Mouse (Mus musculus): Measurements from ENCODE around the gene Trim41. TPM values are rescaled to one million over a fixed set of nuclear protein-coding genes. Genes with fewer than 3 reads are reported as not detected.
"Not testable (repeated sequence)": the region's sequence is repeated elsewhere in the genome, so short reads cannot be mapped to it uniquely, and the experiment has no call there.

The Trim41 gene
- polyA plus RNA-seq, 1 experiment from 2014 or later = 5.0 TPM

DNA sequence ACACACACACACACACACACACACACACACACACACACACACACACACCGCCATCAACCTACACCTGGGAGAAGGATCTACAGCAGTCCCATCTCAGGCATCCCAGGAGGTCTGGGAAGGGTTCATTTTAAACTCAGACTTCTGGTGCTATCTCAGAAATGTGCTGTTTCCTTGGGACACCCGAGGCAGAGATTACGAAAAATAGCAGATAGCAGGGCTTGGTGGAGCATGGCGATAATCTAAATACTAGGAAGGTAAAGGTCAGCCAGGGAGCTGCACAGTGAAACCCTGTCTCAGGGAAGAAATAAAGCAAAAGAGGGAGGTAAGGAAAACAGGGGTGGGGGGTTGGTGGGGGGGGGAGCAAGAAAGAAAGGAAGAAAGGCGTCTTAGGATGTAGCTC is 19.9 kb downstream of the Trim41 start:
- no peak overlapping the region for H3K9ac ChIP-seq
- ATAC-seq (ENCODE audit: insufficient read depth, low FRiP score, low read depth) = no peak
- H3K4me3 ChIP-seq (replicated peaks) = no peak overlapping the region
- H3K4me2 ChIP-seq = no peak overlapping the region
- H3K27ac ChIP-seq = no peak overlapping the region
- H3K9me3 ChIP-seq = no peaks in the 10 kb centered on the region
- H3K4me1 ChIP-seq = peaks cover 25% of the 10 kb centered on the region
- H3K36me3 ChIP-seq = peaks cover 9% of the 10 kb centered on the region
- WGBS = 77% methylated on average over 5 of the region's 5 CpGs
- no peaks in the 10 kb centered on the region for H3K27me3 ChIP-seq (replicated peaks)

DNA sequence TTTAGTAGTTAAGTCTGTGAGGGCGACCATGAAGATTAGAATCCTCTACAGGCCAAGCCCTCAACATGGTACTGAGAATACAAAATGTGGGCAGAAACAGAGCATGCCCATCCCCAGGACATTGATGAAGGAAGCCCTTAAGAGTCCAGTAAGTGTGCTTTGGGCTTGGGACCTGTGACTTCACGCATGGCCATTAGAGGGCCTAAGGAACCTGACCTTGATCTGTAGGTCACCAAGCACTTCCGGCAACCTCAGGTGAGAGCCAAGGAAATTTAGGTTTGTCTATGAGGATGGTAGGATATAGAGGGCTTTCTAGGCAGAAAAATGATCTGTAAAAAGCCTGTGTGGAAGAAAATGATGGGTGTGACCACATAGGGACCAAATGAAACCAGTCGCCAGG is 20.9 kb downstream of the Trim41 start:
- Histone ChIP-seq H3K4me1 (peaks cover 15% of the 10 kb centered on the region), H3K27ac (no peak overlapping the region), H3K4me3 (replicated peaks) (no peak overlapping the region), H3K9me3 (no peaks in the 10 kb centered on the region), H3K4me2 (no peak overlapping the region), H3K9ac (no peak overlapping the region), H3K36me3 (no peaks in the 10 kb centered on the region), H3K27me3 (replicated peaks) (no peaks in the 10 kb centered on the region)
- no peak for ATAC-seq (ENCODE audit: insufficient read depth, low FRiP score, low read depth)
- WGBS = 73% methylated on average over 4 of the region's 4 CpGs

DNA sequence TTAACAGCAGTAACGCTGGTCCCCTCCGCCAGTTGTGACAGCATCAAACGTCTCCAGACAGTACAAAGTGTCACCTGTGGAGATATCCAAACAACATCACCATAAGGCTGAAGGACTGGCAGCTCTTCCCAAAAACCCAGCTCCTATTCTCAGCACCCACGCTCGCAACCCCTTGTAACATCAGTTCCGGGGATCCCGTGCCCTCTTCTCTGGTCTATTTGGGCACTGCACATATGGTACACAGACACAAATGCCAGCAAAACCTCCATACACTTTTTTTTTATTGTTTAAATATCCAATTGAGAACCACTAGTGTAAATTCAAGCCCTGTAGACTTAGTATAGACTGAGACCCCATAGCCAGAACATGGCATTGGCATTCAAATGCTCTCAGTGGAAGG is 21.9 kb downstream of the Trim41 start:
- ATAC-seq (ENCODE audit: insufficient read depth, low FRiP score, low read depth) = no peak
- Histone ChIP-seq H3K9me3 (no peaks in the 10 kb centered on the region), H3K27ac (no peak overlapping the region), H3K9ac (no peak overlapping the region), H3K4me1 (peaks cover 17% of the 10 kb centered on the region), H3K27me3 (replicated peaks) (no peaks in the 10 kb centered on the region), H3K4me2 (no peak overlapping the region), H3K36me3 (no peaks in the 10 kb centered on the region), H3K4me3 (replicated peaks) (no peak overlapping the region)
- WGBS = 87% methylated on average over 7 of the region's 7 CpGs

DNA sequence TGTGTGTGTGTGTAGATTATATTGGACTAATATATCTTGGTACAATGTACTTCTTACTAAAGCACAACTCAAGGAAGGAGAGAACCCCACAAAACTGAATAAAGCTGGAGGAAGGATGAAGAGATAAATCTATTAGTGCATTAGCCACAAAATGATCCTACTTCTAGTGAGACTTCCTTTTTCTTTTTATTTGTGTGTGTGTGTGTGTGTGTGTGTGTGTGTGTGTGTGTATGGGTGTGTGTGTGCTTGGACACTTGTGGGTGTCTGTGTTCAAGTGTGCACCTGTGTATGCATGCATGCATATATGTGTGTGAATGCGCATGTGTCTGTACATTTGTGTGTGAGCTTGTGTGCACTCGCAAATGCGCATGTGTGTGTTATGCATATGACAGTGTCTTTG is 24.0 kb downstream of the Trim41 start:
- WGBS = 95% methylated on average over 3 of the region's 3 CpGs
- no peak overlapping the region for H3K9ac ChIP-seq
- H3K27me3 ChIP-seq (replicated peaks) = no peaks in the 10 kb centered on the region
- H3K9me3 ChIP-seq = no peaks in the 10 kb centered on the region
- H3K4me2 ChIP-seq = no peak overlapping the region
- H3K27ac ChIP-seq = no peak overlapping the region
- H3K36me3 ChIP-seq = no peaks in the 10 kb centered on the region
- no peak for ATAC-seq (ENCODE audit: insufficient read depth, low FRiP score, low read depth)
- peaks cover 12% of the 10 kb centered on the region for H3K4me1 ChIP-seq
- no peak overlapping the region for H3K4me3 ChIP-seq (replicated peaks)

DNA sequence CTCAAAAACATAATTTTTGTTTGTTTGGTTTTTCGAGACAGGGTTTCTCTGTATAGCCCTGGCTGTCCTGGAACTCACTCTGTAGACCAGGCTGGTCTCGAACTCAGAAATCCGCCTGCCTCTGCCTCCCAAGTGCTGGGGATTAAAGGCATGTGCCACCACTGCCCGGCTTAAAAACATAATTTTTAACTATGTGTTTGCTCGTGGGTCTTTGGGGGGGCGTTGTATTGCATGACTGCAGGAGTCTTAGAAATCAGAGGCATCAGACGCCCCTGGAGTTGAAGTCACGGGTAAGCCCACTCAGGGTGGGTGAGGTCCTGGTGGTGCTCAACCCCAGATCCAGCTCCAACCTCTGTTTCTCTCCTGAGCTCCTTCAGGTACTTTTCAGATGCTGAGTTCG is 25.3 kb downstream of the Trim41 start:
- H3K4me3 ChIP-seq (replicated peaks); ATAC-seq (ENCODE audit: insufficient read depth, low FRiP score, low read depth); H3K4me2 ChIP-seq; H3K9me3 ChIP-seq; H3K36me3 ChIP-seq; H3K27me3 ChIP-seq (replicated peaks); H3K9ac ChIP-seq; H3K4me1 ChIP-seq; H3K27ac ChIP-seq: not testable (repeated sequence)
- WGBS = 84% methylated on average over 9 of the region's 9 CpGs

DNA sequence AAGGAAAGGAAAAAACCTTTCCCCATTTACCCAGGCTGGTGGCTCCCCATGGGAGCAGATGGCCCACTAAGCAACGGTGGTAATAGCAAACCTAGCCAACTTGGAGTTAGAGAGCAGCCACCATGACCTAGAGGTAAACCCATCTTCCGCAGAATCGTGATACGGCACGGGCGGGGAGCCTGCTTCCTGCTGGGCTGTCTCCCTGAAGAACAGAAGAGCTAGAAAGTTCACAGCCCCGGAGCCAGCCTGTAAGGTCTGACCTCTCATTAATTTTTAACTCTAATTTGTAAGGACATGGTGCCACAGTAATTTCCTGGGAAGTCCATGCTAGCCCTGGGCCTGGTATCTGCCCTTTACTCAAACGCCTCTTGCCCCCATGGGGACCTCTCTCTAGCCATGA is 26.2 kb downstream of the Trim41 start:
- no peaks in the 10 kb centered on the region for H3K27me3 ChIP-seq (replicated peaks)
- WGBS = 45% methylated on average over 8 of the region's 8 CpGs
- no peak overlapping the region for H3K9ac ChIP-seq
- 0 out of 2 replicates have a peak overlapping the region, but pooled peaks have one; percentile 13 for H3K4me2 ChIP-seq
- no peaks in the 10 kb centered on the region for H3K36me3 ChIP-seq
- no peak for ATAC-seq (ENCODE audit: insufficient read depth, low FRiP score, low read depth)
- no peaks in the 10 kb centered on the region for H3K9me3 ChIP-seq
- no peak overlapping the region for H3K4me3 ChIP-seq (replicated peaks)
- H3K4me1 ChIP-seq = peaks cover 3% of the 10 kb centered on the region; the same call in 1 of the 2 replicates
- H3K27ac ChIP-seq = no peak overlapping the region

DNA sequence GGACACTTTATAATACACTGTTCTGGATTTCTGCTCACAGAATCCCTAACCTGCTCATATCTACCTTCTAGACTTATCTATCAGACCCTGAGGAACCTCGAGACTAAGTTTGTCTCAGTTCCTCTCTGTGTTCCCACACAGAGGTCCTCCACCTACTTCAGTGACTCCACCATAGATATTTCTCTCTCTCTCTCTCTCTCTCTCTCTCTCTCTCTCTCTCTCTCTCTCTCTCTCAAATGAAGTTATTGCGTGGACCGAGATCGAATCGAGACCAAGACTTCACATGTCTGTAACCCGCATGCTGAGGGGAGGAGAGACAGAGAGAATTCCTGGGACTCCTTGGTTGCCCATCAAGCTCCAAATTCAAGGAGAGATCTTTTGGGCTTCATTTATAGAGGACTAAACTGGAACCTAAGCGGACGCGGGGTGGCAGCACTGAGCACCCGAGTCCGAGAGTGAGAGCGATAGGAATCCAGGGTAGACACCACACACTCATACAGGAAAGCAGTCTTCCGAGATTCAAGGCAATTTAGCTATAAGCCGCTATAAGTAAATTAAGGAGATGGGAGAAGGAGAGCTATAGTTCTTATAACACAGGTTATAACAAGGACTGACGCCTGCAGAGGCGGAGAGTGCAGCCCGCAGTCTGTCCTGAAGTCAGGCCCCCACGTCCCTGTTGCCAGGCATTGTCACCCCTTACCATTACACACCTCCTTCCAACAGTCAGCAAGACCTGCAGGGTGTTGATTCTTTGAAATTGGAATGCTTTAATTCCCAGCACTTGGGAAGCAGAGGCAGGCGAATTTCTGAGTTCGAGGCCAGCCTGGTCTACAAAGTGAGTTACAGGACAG is 27.0 kb downstream of the Trim41 start:
- Histone ChIP-seq H3K4me1 (peaks cover 3% of the 10 kb centered on the region; the same call in 1 of the 2 replicates), H3K9ac (no peak overlapping the region), H3K36me3 (no peaks in the 10 kb centered on the region), H3K4me3 (replicated peaks) (peak overlapping the region; percentile 19; the same call in 1 of the 2 replicates), H3K4me2 (peak overlapping the region; percentile 44), H3K9me3 (no peaks in the 10 kb centered on the region), H3K27ac (no peak overlapping the region), H3K27me3 (replicated peaks) (no peaks in the 10 kb centered on the region)
- whole genome bisulfite sequencing = 15% methylated on average over 20 of the region's 20 CpGs
- ATAC-seq (ENCODE audit: insufficient read depth, low FRiP score, low read depth) = peak; percentile 35; the same call in 1 of the 2 replicates

DNA sequence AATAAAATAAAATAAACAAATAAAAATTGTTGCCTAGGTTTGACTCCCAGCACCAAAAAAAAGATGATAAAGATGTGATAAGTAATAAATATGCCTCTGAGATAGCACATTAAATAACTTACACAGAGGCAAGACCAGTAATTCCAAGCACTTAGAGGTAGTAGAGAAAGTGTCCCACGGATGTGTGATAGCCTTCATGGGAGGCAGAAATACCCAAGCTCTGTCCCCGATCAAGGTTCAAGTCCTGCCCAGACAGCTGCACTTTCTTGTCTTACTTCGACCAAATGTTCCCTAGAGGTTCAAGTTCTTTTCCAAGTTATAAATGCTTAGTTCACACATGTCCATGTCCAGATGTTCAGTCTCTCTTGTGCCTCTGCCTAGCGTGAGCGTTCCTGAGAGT is 27.9 kb downstream of the Trim41 start:
- Histone ChIP-seq H3K27ac (no peak overlapping the region), H3K4me2 (no peak overlapping the region), H3K9ac (no peak overlapping the region), H3K4me3 (replicated peaks) (no peak overlapping the region), H3K27me3 (replicated peaks) (no peaks in the 10 kb centered on the region), H3K9me3 (no peaks in the 10 kb centered on the region), H3K4me1 (peaks cover 3% of the 10 kb centered on the region; the same call in 1 of the 2 replicates), H3K36me3 (no peaks in the 10 kb centered on the region)
- 81% methylated on average over 5 of the region's 5 CpGs for WGBS
- ATAC-seq (ENCODE audit: insufficient read depth, low FRiP score, low read depth) = no peak

DNA sequence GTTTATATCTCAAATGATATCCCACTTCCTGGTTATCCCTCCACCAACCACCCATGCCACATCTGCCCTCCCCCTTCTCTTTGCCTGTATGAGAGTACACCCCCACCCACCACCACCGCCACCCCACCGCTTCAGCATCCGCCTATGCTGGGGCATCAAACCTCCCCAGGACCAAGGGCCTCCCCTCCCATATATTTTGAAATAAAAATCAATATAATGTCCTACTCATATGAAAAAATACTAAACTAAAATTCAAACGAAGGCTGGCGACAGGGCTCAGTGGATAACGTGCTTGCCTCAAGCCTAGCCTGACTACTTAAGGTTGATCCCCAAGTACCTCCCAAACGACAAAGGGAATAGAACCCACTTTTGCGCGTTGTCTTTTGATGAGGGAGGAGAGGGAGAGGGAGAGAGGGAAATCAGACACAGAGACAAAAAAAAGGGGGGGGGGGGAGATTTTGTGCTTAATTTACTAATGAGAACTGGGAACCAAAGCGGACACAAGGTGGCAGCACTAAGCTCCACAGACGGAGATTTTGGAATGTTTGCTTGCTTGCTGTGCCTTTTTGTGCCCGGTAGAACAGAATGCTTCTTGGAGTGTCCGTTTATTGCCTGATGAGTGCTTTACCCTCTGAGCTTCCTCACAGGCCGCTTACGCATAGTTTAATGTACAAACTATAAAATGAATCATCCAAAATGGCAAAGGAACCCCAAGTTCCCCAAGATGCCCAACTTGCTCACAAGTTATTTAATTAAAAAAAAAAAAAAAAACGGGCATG is 28.7 kb downstream of the Trim41 start:
- H3K36me3 ChIP-seq = no peaks in the 10 kb centered on the region
- H3K9ac ChIP-seq = no peak overlapping the region
- peak overlapping the region; percentile 41 for H3K4me3 ChIP-seq (replicated peaks)
- no peaks in the 10 kb centered on the region for H3K9me3 ChIP-seq
- peak overlapping the region; percentile 63 for H3K4me2 ChIP-seq
- 9% methylated on average over 16 of the region's 16 CpGs for whole genome bisulfite sequencing
- peak; percentile 48; the same call in 1 of the 2 replicates for ATAC-seq (ENCODE audit: insufficient read depth, low FRiP score, low read depth)
- no peak overlapping the region for H3K27ac ChIP-seq
- H3K27me3 ChIP-seq (replicated peaks) = no peaks in the 10 kb centered on the region
- peaks cover 3% of the 10 kb centered on the region; the same call in 1 of the 2 replicates for H3K4me1 ChIP-seq

DNA sequence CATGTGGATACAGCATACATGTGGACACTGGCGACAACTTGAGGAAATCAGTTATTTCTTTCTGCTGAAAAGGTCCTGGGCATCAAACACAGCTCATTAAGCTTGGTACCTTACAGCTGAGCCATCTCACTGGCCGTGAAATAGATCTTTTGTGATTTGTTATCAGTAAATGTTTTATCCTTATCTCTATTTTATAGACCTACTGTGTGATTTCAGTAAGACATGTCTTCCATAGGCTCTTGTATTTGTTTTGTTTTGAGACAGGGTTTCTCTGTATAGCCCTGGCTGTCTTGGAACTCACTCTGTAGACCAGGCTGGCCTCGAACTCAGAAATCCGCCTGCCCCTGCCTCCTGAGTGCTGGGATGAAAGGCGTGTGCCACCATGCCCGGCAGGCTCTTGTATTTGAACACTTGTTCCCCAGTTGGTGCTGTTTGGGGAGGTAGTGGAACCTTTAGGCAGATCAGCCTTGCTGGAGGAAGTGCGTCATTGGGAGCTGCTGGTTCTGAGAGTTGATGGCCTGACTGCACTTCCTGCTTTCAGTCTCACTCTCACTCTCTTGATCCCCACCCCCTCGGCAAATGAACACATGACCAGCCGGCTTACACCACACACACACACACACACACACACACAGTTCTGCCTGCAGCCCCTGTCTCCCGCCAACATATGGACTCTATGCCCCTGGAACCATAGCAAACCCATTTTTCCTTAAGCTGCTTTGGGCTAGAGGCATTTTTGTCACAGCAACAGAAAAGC is 29.5 kb downstream of the Trim41 start:
- H3K36me3 ChIP-seq = no peaks in the 10 kb centered on the region
- H3K9ac ChIP-seq = no peak overlapping the region

DNA sequence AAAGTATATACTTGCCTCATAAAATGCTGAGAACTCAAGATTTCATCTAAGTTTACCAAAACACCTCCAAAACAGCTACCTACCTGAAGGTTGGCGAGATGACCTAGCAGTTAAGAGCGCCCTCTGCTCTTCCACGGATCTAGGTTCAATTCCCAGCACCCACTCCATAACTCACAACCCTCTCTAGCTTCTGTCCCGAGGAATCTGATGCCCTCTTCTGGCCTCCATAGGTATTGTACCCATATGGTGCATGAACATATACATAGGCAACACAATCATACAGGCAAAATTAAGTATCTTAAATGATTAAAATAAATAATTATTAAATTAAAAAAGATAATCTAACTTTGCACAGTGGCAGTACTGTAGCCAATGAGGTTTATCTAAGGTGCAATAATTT is 34.9 kb downstream of the Trim41 start:
- Histone ChIP-seq H3K27me3 (replicated peaks) (no peaks in the 10 kb centered on the region), H3K36me3 (no peaks in the 10 kb centered on the region), H3K4me1 (no peaks in the 10 kb centered on the region), H3K27ac (no peak overlapping the region), H3K9ac (no peak overlapping the region), H3K4me3 (replicated peaks) (no peak overlapping the region), H3K9me3 (no peaks in the 10 kb centered on the region), H3K4me2 (no peak overlapping the region)
- WGBS = 80% methylated on average over 4 of the region's 4 CpGs
- ATAC-seq (ENCODE audit: insufficient read depth, low FRiP score, low read depth) = no peak

More for the DNA sequence above, 29.5 kb downstream of the Trim41 start:
- Histone ChIP-seq H3K4me2 (peak overlapping the region; percentile 63), H3K9me3 (no peaks in the 10 kb centered on the region), H3K27me3 (replicated peaks) (no peaks in the 10 kb centered on the region), H3K4me3 (replicated peaks) (peak overlapping the region; percentile 41), H3K4me1 (peaks cover 3% of the 10 kb centered on the region; the same call in 1 of the 2 replicates), H3K27ac (no peak overlapping the region)
- peak; percentile 75; the same call in 1 of the 2 replicates for ATAC-seq (ENCODE audit: insufficient read depth, low FRiP score, low read depth)
- 46% methylated on average over 10 of the region's 10 CpGs for WGBS

Measured in stomach, embryonic 15.5 days (tissue).